Mouse (Mus musculus): ENCODE data around the gene Clip3. TPM values are rescaled to one million over a fixed set of nuclear protein-coding genes. Genes with fewer than 3 reads are reported as not detected.

The Clip3 gene
- total RNA-seq, 1 experiment, result 5.4 TPM

GRCm38 (mm10) chr7:30289714-30290399, 1.7 kb upstream of the Clip3 start:
- TF ChIP-seq HCFC1 (IDR thresholded peaks at IDR 0.05; ENCODE audit: borderline replicate concordance, insufficient read depth, low read length), result no peak
- TF ChIP-seq MAFK (IDR thresholded peaks at IDR 0.05; ENCODE audit: insufficient read depth, low read depth, low read length), result no peak
- TF ChIP-seq CHD2 (IDR thresholded peaks at IDR 0.05; ENCODE audit: low read depth, low read length), result no peak
- no peak for TF ChIP-seq ZNF384 (IDR thresholded peaks at IDR 0.05; ENCODE audit: low read depth, low read length)
- no peak for TF ChIP-seq ZC3H11A (IDR thresholded peaks at IDR 0.05; ENCODE audit: borderline replicate concordance, low read depth, low read length)
- H3K4me1 ChIP-seq (ENCODE audit: control insufficient read depth in 2 of 2, insufficient read depth in 2 of 2, low read length in 2 of 2, poor library complexity in 1 of 2), result peaks cover 0 to 11% of the 10 kb centered on the region in 2 experiments; a peak in 1 of 4 replicates
- no peak overlapping the region for H3K9ac ChIP-seq (ENCODE audit: insufficient read depth, low read depth, low read length, poor library complexity, severe bottlenecking)
- H3K36me3 ChIP-seq (ENCODE audit: control insufficient read depth, insufficient read depth, low read length, poor library complexity, severe bottlenecking), result no peaks in the 10 kb centered on the region
- H3K27ac ChIP-seq (ENCODE audit: insufficient read depth, low read depth, low read length, poor library complexity, severe bottlenecking), result no peak overlapping the region
- H3K9me3 ChIP-seq (ENCODE audit: control insufficient read depth, insufficient read depth, low read depth, low read length), result no peaks in the 10 kb centered on the region
- peak overlapping the region; percentile 13 to 21; a peak in 1 of 4 replicates for H3K4me3 ChIP-seq (ENCODE audit: insufficient read depth in 1 of 2, low read depth in 1 of 2, low read length in 2 of 2, poor library complexity in 1 of 2, severe bottlenecking in 1 of 2)
- in situ Hi-C loops (cut with MboI; ENCODE audit: low sequenced_read_pairs in 2 of 2, unreplicated experiment in 2 of 2), result no loop called here
- DNase-seq (ENCODE audit: low read depth, low spot score), result no peak

- no peak for DNase-seq (ENCODE audit: low read depth, low spot score)
- no peak overlapping the region for H3K27ac ChIP-seq (ENCODE audit: insufficient read depth, low read depth, low read length, poor library complexity, severe bottlenecking)
- no peak overlapping the region for H3K4me3 ChIP-seq (ENCODE audit: insufficient read depth in 1 of 2, low read depth in 1 of 2, low read length in 2 of 2, poor library complexity in 1 of 2, severe bottlenecking in 1 of 2)
- in situ Hi-C loops (cut with MboI; ENCODE audit: low sequenced_read_pairs in 2 of 2, unreplicated experiment in 2 of 2), result no loop called here
- H3K9ac ChIP-seq (ENCODE audit: insufficient read depth, low read depth, low read length, poor library complexity, severe bottlenecking), result no peak overlapping the region
- H3K36me3 ChIP-seq (ENCODE audit: control insufficient read depth, insufficient read depth, low read length, poor library complexity, severe bottlenecking), result no peaks in the 10 kb centered on the region
- TF ChIP-seq MAFK (IDR thresholded peaks at IDR 0.05; ENCODE audit: insufficient read depth, low read depth, low read length) (no peak), ZC3H11A (IDR thresholded peaks at IDR 0.05; ENCODE audit: borderline replicate concordance, low read depth, low read length) (no peak), ZNF384 (IDR thresholded peaks at IDR 0.05; ENCODE audit: low read depth, low read length) (no peak), HCFC1 (IDR thresholded peaks at IDR 0.05; ENCODE audit: borderline replicate concordance, insufficient read depth, low read length) (no peak)
- peaks cover 0 to 9% of the 10 kb centered on the region in 2 experiments; a peak in 1 of 4 replicates for H3K4me1 ChIP-seq (ENCODE audit: control insufficient read depth in 2 of 2, insufficient read depth in 2 of 2, low read length in 2 of 2, poor library complexity in 1 of 2)
- H3K9me3 ChIP-seq (ENCODE audit: control insufficient read depth, insufficient read depth, low read depth, low read length), result no peaks in the 10 kb centered on the region
These were observed 2.3 kb downstream of the Clip3 start for GRCm38 (mm10) chr7:30293795-30294194.

GRCm38 (mm10) chr7:30294296-30294695, 2.8 kb downstream of the Clip3 start:
- in situ Hi-C loops (cut with MboI; ENCODE audit: low sequenced_read_pairs in 2 of 2, unreplicated experiment in 2 of 2), result no loop called here
- no peak overlapping the region for H3K9ac ChIP-seq (ENCODE audit: insufficient read depth, low read depth, low read length, poor library complexity, severe bottlenecking)
- H3K9me3 ChIP-seq (ENCODE audit: control insufficient read depth, insufficient read depth, low read depth, low read length), result no peaks in the 10 kb centered on the region
- no peak overlapping the region for H3K4me3 ChIP-seq (ENCODE audit: insufficient read depth in 1 of 2, low read depth in 1 of 2, low read length in 2 of 2, poor library complexity in 1 of 2, severe bottlenecking in 1 of 2)
- H3K27ac ChIP-seq (ENCODE audit: insufficient read depth, low read depth, low read length, poor library complexity, severe bottlenecking), result no peak overlapping the region
- H3K36me3 ChIP-seq (ENCODE audit: control insufficient read depth, insufficient read depth, low read length, poor library complexity, severe bottlenecking), result no peaks in the 10 kb centered on the region
- DNase-seq (ENCODE audit: low read depth, low spot score), result no peak
- no peak for TF ChIP-seq HCFC1 (IDR thresholded peaks at IDR 0.05; ENCODE audit: borderline replicate concordance, insufficient read depth, low read length)
- no peak for TF ChIP-seq CHD2 (IDR thresholded peaks at IDR 0.05; ENCODE audit: low read depth, low read length)
- TF ChIP-seq ZC3H11A (IDR thresholded peaks at IDR 0.05; ENCODE audit: borderline replicate concordance, low read depth, low read length), result no peak
- no peak for TF ChIP-seq ZNF384 (IDR thresholded peaks at IDR 0.05; ENCODE audit: low read depth, low read length)
- no peak for TF ChIP-seq MAFK (IDR thresholded peaks at IDR 0.05; ENCODE audit: insufficient read depth, low read depth, low read length)
- peaks cover 0 to 7% of the 10 kb centered on the region in 2 experiments; a peak in 1 of 4 replicates for H3K4me1 ChIP-seq (ENCODE audit: control insufficient read depth in 2 of 2, insufficient read depth in 2 of 2, low read length in 2 of 2, poor library complexity in 1 of 2)

GRCm38 (mm10) chr7:30295103-30295502, 3.6 kb downstream of the Clip3 start:
- in situ Hi-C loops (cut with MboI; ENCODE audit: low sequenced_read_pairs in 2 of 2, unreplicated experiment in 2 of 2), result no loop called here
- no peak for DNase-seq (ENCODE audit: low read depth, low spot score)
- no peaks in the 10 kb centered on the region for H3K9me3 ChIP-seq (ENCODE audit: control insufficient read depth, insufficient read depth, low read depth, low read length)

More at GRCm38 (mm10) chr7:30295103-30295502, 3.6 kb downstream of the Clip3 start:
- no peak overlapping the region for H3K9ac ChIP-seq (ENCODE audit: insufficient read depth, low read depth, low read length, poor library complexity, severe bottlenecking)
- no peaks in the 10 kb centered on the region for H3K36me3 ChIP-seq (ENCODE audit: control insufficient read depth, insufficient read depth, low read length, poor library complexity, severe bottlenecking)
- H3K4me3 ChIP-seq (ENCODE audit: insufficient read depth in 1 of 2, low read depth in 1 of 2, low read length in 2 of 2, poor library complexity in 1 of 2, severe bottlenecking in 1 of 2), result no peak overlapping the region
- peaks cover 0 to 5% of the 10 kb centered on the region in 2 experiments; a peak in 1 of 4 replicates for H3K4me1 ChIP-seq (ENCODE audit: control insufficient read depth in 2 of 2, insufficient read depth in 2 of 2, low read length in 2 of 2, poor library complexity in 1 of 2)
- H3K27ac ChIP-seq (ENCODE audit: insufficient read depth, low read depth, low read length, poor library complexity, severe bottlenecking), result no peak overlapping the region
- no peak for TF ChIP-seq HCFC1 (IDR thresholded peaks at IDR 0.05; ENCODE audit: borderline replicate concordance, insufficient read depth, low read length)
- TF ChIP-seq ZNF384 (IDR thresholded peaks at IDR 0.05; ENCODE audit: low read depth, low read length), result no peak
- TF ChIP-seq MAFK (IDR thresholded peaks at IDR 0.05; ENCODE audit: insufficient read depth, low read depth, low read length), result no peak
- TF ChIP-seq ZC3H11A (IDR thresholded peaks at IDR 0.05; ENCODE audit: borderline replicate concordance, low read depth, low read length), result no peak
- no peak for TF ChIP-seq CHD2 (IDR thresholded peaks at IDR 0.05; ENCODE audit: low read depth, low read length)

Measured in ES-E14 (cell line).